Comparison of ENCODE assay signal across 9 mouse cellular contexts in genomic region chr11:109627648-109628047, GRCm38 (mm10). TPM values are rescaled to one million over a fixed set of nuclear protein-coding genes. Genes with fewer than 3 reads are reported as not detected.
DNase-seq lines count a peak whose midpoint lies in the region; ATAC-seq and TF ChIP-seq lines count a peak whose summit lies in the region.
"Had no signal": no experiment of that assay in that cellular context is flagged by ENCODE, and none has a peak within 500 bp of the region (broad histone marks: within the 10 kb centered on the region; RNA-seq: fewer than 3 reads in every experiment).

No protein-coding gene starts in this region.

- peak overlapping the region; percentile 84; the same call in 1 of the 2 replicates for H3K27ac ChIP-seq in heart, embryonic 13.5 days (replicated peaks)
- H3K27ac ChIP-seq: limb, embryonic 13.5 days had no signal

- H3K27me3 ChIP-seq in heart, embryonic 13.5 days (replicated peaks): no peaks in the 10 kb centered on the region
- peaks cover 3% of the 10 kb centered on the region for H3K27me3 ChIP-seq in Patski
- no peaks in the 10 kb centered on the region for H3K27me3 ChIP-seq in splenic B cell, adult 2 months (ENCODE audit: control insufficient read depth, insufficient read depth, low read length, poor library complexity, severe bottlenecking)
- H3K27me3 ChIP-seq: limb, embryonic 13.5 days had no signal

- in situ Hi-C loops in Patski (cut with MboI; ENCODE audit: low pct_unique_long_range_greater_than_20kb): no loop called here

- TF ChIP-seq POLR2A in lung, adult 2 months (IDR thresholded peaks at IDR 0.05; ENCODE audit: borderline replicate concordance, extremely low read depth, low read depth, low read length): no peak

- peak; percentile 18; the same call in 1 of the 2 replicates for TF ChIP-seq CTCF in lung, adult 2 months (IDR thresholded peaks at IDR 0.05; ENCODE audit: insufficient read depth, low read length)
- TF ChIP-seq CTCF in Patski (IDR thresholded peaks at IDR 0.05): peak; percentile 56

- H3K9me3 ChIP-seq in heart, embryonic 13.5 days: no peaks in the 10 kb centered on the region
- H3K9me3 ChIP-seq: limb, embryonic 13.5 days had no signal

- no peak overlapping the region for H3K9ac ChIP-seq in heart, embryonic 13.5 days
- H3K9ac ChIP-seq: limb, embryonic 13.5 days had no signal

- H3K4me1 ChIP-seq in heart, embryonic 13.5 days: peaks cover 38% of the 10 kb centered on the region
- no peaks in the 10 kb centered on the region for H3K4me1 ChIP-seq in lung, adult 2 months (ENCODE audit: control insufficient read depth, insufficient read depth, low read length)

- POLR2A ChIA-PET in Patski (lab: Charles Lee): no interaction called here

- no peak overlapping the region for H3K4me2 ChIP-seq in heart, embryonic 13.5 days
- H3K4me2 ChIP-seq: limb, embryonic 13.5 days had no signal

- DNase-seq in heart, postnatal 36 days: no peak
- DNase-seq in lung, adult 2 months: no peak
- DNase-seq in lung, postnatal 14 days: no peak
- no peak for DNase-seq in Patski (ENCODE audit: low read depth, low spot score)
- peak; percentile 43 for DNase-seq in splenic B cell, adult 2 months (ENCODE audit: low read depth, low spot score)
- DNase-seq in frontal cortex, postnatal 36 days (ENCODE audit: low spot score in 2 of 2): no peak
- DNase-seq: gastrocnemius, postnatal 25 days had no signal

- ATAC-seq in heart, embryonic 13.5 days (ENCODE audit: extremely low read depth, insufficient number of reproducible peaks, low FRiP score, low TSS enrichment): no peak
- ATAC-seq in Patski: no peak

- no peak overlapping the region for H3K4me3 ChIP-seq in heart, embryonic 13.5 days
- H3K4me3 ChIP-seq in lung, adult 2 months (replicated peaks; ENCODE audit: extremely low read depth, low read depth, low read length): no peak overlapping the region
- H3K4me3 ChIP-seq: limb, embryonic 13.5 days had no signal

- intact Hi-C loops in heart, postnatal 36 days (cut with DNase I): no loop called here

- no peaks in the 10 kb centered on the region for H3K36me3 ChIP-seq in heart, embryonic 13.5 days
- no peaks in the 10 kb centered on the region for H3K36me3 ChIP-seq in splenic B cell, adult 2 months (ENCODE audit: control insufficient read depth, insufficient read depth, low read length, poor library complexity, severe bottlenecking)
- H3K36me3 ChIP-seq: limb, embryonic 13.5 days had no signal

- 86% methylated on average over 4 of the region's 4 CpGs for WGBS in heart, embryonic 13.5 days
- 89% methylated on average over 4 of the region's 4 CpGs for WGBS in lung, adult 2 months

- CTCF ChIA-PET in Patski (lab: Charles Lee): no interaction called here

RNA-seq across cellular contexts. Expression of gene Wipi1, which starts 15.9 kb away (rescaled TPM):
- polyA plus RNA-seq in heart, embryonic 13.5 days (2015; fragmentation: Nextera tagmentation; extraction: Ambion mirVana): 44.7 and 48.0 TPM in 2 replicates
- 100 to 1,000 TPM; 116 TPM for total RNA-seq in heart, postnatal 36 days (2021)
- 16.3 and 20.3 TPM in 2 replicates for polyA plus RNA-seq in lung, adult 2 months (2012; rRNA removed)
- 36.7 TPM for polyA plus RNA-seq in Patski (2021)

RNA-seq across cellular contexts. Expression of gene Prkar1a, which starts 21.6 kb away (rescaled TPM):
- polyA plus RNA-seq in heart, embryonic 13.5 days (2015; fragmentation: Nextera tagmentation; extraction: Ambion mirVana): 375 and 413 TPM in 2 replicates
- 100 to 1,000 TPM; 309 to 323 TPM for total RNA-seq in heart, postnatal 36 days (2021)
- 110 and 128 TPM in 2 replicates for polyA plus RNA-seq in lung, adult 2 months (2012; rRNA removed)
- polyA plus RNA-seq in Patski (2021): 258 TPM
